Mouse (Mus musculus) heart, embryonic 13.5 days (tissue): ENCODE measurements around the gene Cbwd1. TPM values are rescaled to one million over a fixed set of nuclear protein-coding genes. Genes with fewer than 3 reads are reported as not detected.
A peak's percentile ranks its signal among the peaks of the same experiment; 100 is the strongest.

Experiments used
- ATAC-seq: fragments of 200-750 bp; cut with Nextera tagmentation; 2 replicates; pipeline ENCODE4 v1.8.0; 2017; ENCODE audit warnings: moderate TSS enrichment; ENCODE audit not compliant: insufficient number of reproducible peaks, low FRiP score, low TSS enrichment; ENCODE audit errors: extremely low read depth
- H3K27ac ChIP-seq: fragments of 300-500 bp; sonication (generic); replicated peaks from 2 replicates; pipeline ENCODE4 v1.5.1; 2015; ENCODE audit warnings: moderate library complexity, mild to moderate bottlenecking, inconsistent platforms
- H3K27me3 ChIP-seq: fragments of 300-500 bp; sonication (generic); replicated peaks from 2 replicates; pipeline ENCODE4 v1.6.1; 2015; ENCODE audit warnings: mild to moderate bottlenecking, inconsistent platforms
- H3K36me3 ChIP-seq: fragments of 300-500 bp; sonication (generic); 2 replicates; pipeline ENCODE4 v1.6.1; 2015; ENCODE audit warnings: mild to moderate bottlenecking, inconsistent platforms
- H3K4me1 ChIP-seq: fragments of 300-500 bp; sonication (generic); 2 replicates; pipeline ENCODE4 v1.6.1; 2015; ENCODE audit warnings: inconsistent platforms
- H3K4me2 ChIP-seq: fragments of 300-500 bp; sonication (generic); 2 replicates; pipeline ENCODE4 v1.6.1; 2015; ENCODE audit warnings: inconsistent platforms, mild to moderate bottlenecking, moderate library complexity
- H3K4me3 ChIP-seq: fragments of 300-500 bp; sonication (generic); 2 replicates; pipeline ENCODE4 v1.5.1; 2015; ENCODE audit warnings: moderate library complexity, mild to moderate bottlenecking, inconsistent platforms
- H3K9ac ChIP-seq: fragments of 300-500 bp; sonication (generic); 2 replicates; pipeline ENCODE4 v1.6.1; 2015; ENCODE audit warnings: inconsistent platforms, mild to moderate bottlenecking, moderate library complexity
- H3K9me3 ChIP-seq: fragments of 300-500 bp; sonication (generic); 2 replicates; pipeline ENCODE4 v1.6.1; 2016; ENCODE audit warnings: inconsistent platforms
- WGBS: fragments of 180-500 bp; shearing (Covaris S2); methylation state at CpG from one replicate; pipeline ENCODE4 v1.1.7; 2015; ENCODE audit warnings: mixed read lengths; 5-methylcytosine and 5-hydroxymethylcytosine counted together
- polyA plus RNA-seq: library from polyadenylated mRNA; unstranded; fragments of >200 nt; fragmentation: Nextera tagmentation; extraction: Ambion mirVana; gene quantifications from 2 replicates; pipeline ENCODE4 v1.2.1, GENCODE M21; 2015

The Cbwd1 gene
- polyA plus RNA-seq, 1 experiment from 2014 or later, result 14.0 TPM

GRCm38 (mm10) chr19:24972701-24973390, 11.4 kb upstream of the Cbwd1 start:
- Histone ChIP-seq H3K9me3 (no peaks in the 10 kb centered on the region), H3K4me1 (no peaks in the 10 kb centered on the region), H3K4me3 (no peak overlapping the region), H3K27ac (no peak overlapping the region), H3K36me3 (no peaks in the 10 kb centered on the region), H3K4me2 (no peak overlapping the region), H3K9ac (no peak overlapping the region), H3K27me3 (no peaks in the 10 kb centered on the region)
- no peak for ATAC-seq
- 53% methylated on average over 3 of the region's 3 CpGs for WGBS

- WGBS, result 71% methylated on average over 7 of the region's 7 CpGs
- Histone ChIP-seq H3K27me3 (no peaks in the 10 kb centered on the region), H3K4me2 (no peak overlapping the region), H3K9me3 (no peaks in the 10 kb centered on the region), H3K27ac (no peak overlapping the region), H3K4me1 (no peaks in the 10 kb centered on the region), H3K36me3 (no peaks in the 10 kb centered on the region), H3K9ac (no peak overlapping the region), H3K4me3 (no peak overlapping the region)
- no peak for ATAC-seq
Observed at GRCm38 (mm10) chr19:24971307-24971706, 9.9 kb upstream of the Cbwd1 start.

DNA sequence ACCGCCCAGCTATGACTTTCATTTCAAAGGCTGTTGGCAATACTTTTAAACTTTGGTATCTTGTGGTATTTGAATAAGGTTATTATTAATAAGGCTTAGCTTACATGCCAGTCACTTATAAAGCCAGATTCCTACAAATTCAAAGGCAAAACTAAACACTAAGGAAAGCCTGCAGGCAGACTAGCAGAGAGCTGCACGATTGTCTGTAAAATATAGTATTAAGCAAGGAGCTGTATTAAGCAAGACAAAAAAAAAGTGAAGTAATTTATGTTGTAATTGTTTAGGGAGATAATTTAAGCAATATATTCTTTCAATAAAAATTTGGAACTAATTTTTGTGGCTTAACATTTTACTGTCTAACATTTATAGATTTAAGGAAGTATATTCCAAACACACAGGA, 5.5 kb upstream of the Cbwd1 start:
- Histone ChIP-seq H3K27ac (no peak overlapping the region), H3K4me1 (no peaks in the 10 kb centered on the region), H3K4me2 (no peak overlapping the region), H3K9me3 (no peaks in the 10 kb centered on the region), H3K36me3 (no peaks in the 10 kb centered on the region), H3K9ac (no peak overlapping the region), H3K27me3 (no peaks in the 10 kb centered on the region), H3K4me3 (no peak overlapping the region)
- WGBS, result 69% methylated on average over 2 of the region's 2 CpGs
- no peak for ATAC-seq

GRCm38 (mm10) chr19:24966203-24966602, 4.8 kb upstream of the Cbwd1 start:
- ATAC-seq, result no peak
- WGBS, result 73% methylated on average over 2 of the region's 2 CpGs
- H3K4me2 ChIP-seq, result no peak overlapping the region

DNA sequence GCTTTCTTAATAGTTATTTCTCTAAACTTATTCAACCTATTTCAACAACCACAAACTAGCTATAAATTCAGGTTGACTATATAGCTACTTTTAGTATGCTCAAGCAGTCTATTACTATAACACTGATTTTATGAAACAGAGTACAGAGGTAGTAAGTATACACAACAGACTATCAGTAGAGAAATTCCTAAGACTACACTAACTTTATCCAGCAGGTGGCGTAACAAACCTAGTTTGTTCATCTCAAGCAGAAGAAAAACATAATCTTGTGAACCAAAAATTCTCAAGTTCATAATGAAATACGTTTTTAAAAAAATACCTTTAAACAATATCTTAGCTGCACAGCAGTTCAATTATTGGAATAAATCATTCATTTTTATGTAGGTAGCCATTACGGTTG, 2.9 kb downstream of the Cbwd1 start:
- Histone ChIP-seq H3K4me1 (peaks cover 9% of the 10 kb centered on the region), H3K9me3 (no peaks in the 10 kb centered on the region), H3K9ac (no peak overlapping the region), H3K27ac (no peak overlapping the region), H3K4me2 (no peak overlapping the region), H3K36me3 (peaks cover 29% of the 10 kb centered on the region), H3K4me3 (no peak overlapping the region), H3K27me3 (no peaks in the 10 kb centered on the region)
- ATAC-seq, result no peak
- WGBS, result 36% methylated on average over 3 of the region's 3 CpGs

More at GRCm38 (mm10) chr19:24966203-24966602, 4.8 kb upstream of the Cbwd1 start:
- no peaks in the 10 kb centered on the region for H3K27me3 ChIP-seq
- no peak overlapping the region for H3K9ac ChIP-seq
- H3K4me3 ChIP-seq, result no peak overlapping the region
- no peaks in the 10 kb centered on the region for H3K9me3 ChIP-seq
- H3K4me1 ChIP-seq, result no peaks in the 10 kb centered on the region
- no peaks in the 10 kb centered on the region for H3K36me3 ChIP-seq
- no peak overlapping the region for H3K27ac ChIP-seq

GRCm38 (mm10) chr19:24945521-24946262, 15.7 kb downstream of the Cbwd1 start:
- H3K27ac ChIP-seq, result no peak overlapping the region
- no peak overlapping the region for H3K9ac ChIP-seq
- no peak for ATAC-seq
- H3K27me3 ChIP-seq, result no peaks in the 10 kb centered on the region
- no peak overlapping the region for H3K4me2 ChIP-seq
- no peaks in the 10 kb centered on the region for H3K4me1 ChIP-seq
- no peak overlapping the region for H3K4me3 ChIP-seq
- H3K9me3 ChIP-seq, result no peaks in the 10 kb centered on the region
- peaks cover 8% of the 10 kb centered on the region; the same call in 1 of the 2 replicates for H3K36me3 ChIP-seq

- Histone ChIP-seq H3K4me3 (no peak overlapping the region), H3K4me1 (peaks cover 18% of the 10 kb centered on the region; the same call in 1 of the 2 replicates), H3K36me3 (peaks cover 10% of the 10 kb centered on the region; the same call in 1 of the 2 replicates), H3K4me2 (no peak overlapping the region), H3K9me3 (no peaks in the 10 kb centered on the region), H3K27me3 (no peaks in the 10 kb centered on the region), H3K27ac (peak overlapping the region; percentile 42; the same call in 1 of the 2 replicates), H3K9ac (no peak overlapping the region)
- ATAC-seq, result peak; percentile 70
- WGBS, result 44% methylated on average over 1 of the region's 1 CpGs
Observed at GRCm38 (mm10) chr19:24937084-24937483, 24.3 kb downstream of the Cbwd1 start.

GRCm38 (mm10) chr19:24929041-24929440, 32.4 kb downstream of the Cbwd1 start:
- no peak for ATAC-seq
- no peaks in the 10 kb centered on the region for H3K9me3 ChIP-seq
- H3K27me3 ChIP-seq, result no peaks in the 10 kb centered on the region
- no peak overlapping the region for H3K4me3 ChIP-seq
- H3K4me2 ChIP-seq, result no peak overlapping the region
- peaks cover 8% of the 10 kb centered on the region; the same call in 1 of the 2 replicates for H3K36me3 ChIP-seq
- H3K4me1 ChIP-seq, result peaks cover 7% of the 10 kb centered on the region; the same call in 1 of the 2 replicates
- 53% methylated on average over 1 of the region's 1 CpGs for WGBS
- H3K9ac ChIP-seq, result no peak overlapping the region
- H3K27ac ChIP-seq, result no peak overlapping the region

- 92% methylated on average over 5 of the region's 5 CpGs for WGBS
- H3K27me3 ChIP-seq, result no peaks in the 10 kb centered on the region
- peaks cover 32% of the 10 kb centered on the region for H3K36me3 ChIP-seq
- no peak overlapping the region for H3K4me2 ChIP-seq
- no peak for ATAC-seq
- no peaks in the 10 kb centered on the region for H3K4me1 ChIP-seq
- H3K9me3 ChIP-seq, result no peaks in the 10 kb centered on the region
- H3K4me3 ChIP-seq, result no peak overlapping the region
- H3K27ac ChIP-seq, result no peak overlapping the region
- H3K9ac ChIP-seq, result no peak overlapping the region
Observed at GRCm38 (mm10) chr19:24920866-24921265, 40.5 kb downstream of the Cbwd1 start.

- no peak overlapping the region for H3K4me2 ChIP-seq
- H3K9me3 ChIP-seq, result no peaks in the 10 kb centered on the region
Observed at GRCm38 (mm10) chr19:24908385-24909155, 52.8 kb downstream of the Cbwd1 start.

GRCm38 (mm10) chr19:24907655-24908054, 53.8 kb downstream of the Cbwd1 start:
- no peaks in the 10 kb centered on the region for H3K36me3 ChIP-seq
- peaks cover 36% of the 10 kb centered on the region for H3K27me3 ChIP-seq
- H3K9me3 ChIP-seq, result no peaks in the 10 kb centered on the region
- H3K9ac ChIP-seq, result no peak overlapping the region
- ATAC-seq, result no peak
- H3K4me1 ChIP-seq, result no peaks in the 10 kb centered on the region
- no peak overlapping the region for H3K4me3 ChIP-seq
- 75% methylated on average over 6 of the region's 6 CpGs for WGBS
- no peak overlapping the region for H3K4me2 ChIP-seq
- no peak overlapping the region for H3K27ac ChIP-seq

More at GRCm38 (mm10) chr19:24908385-24909155, 52.8 kb downstream of the Cbwd1 start:
- ATAC-seq, result no peak
- Histone ChIP-seq H3K36me3 (no peaks in the 10 kb centered on the region), H3K27me3 (peaks cover 27% of the 10 kb centered on the region), H3K9ac (no peak overlapping the region), H3K4me3 (no peak overlapping the region), H3K4me1 (no peaks in the 10 kb centered on the region), H3K27ac (no peak overlapping the region)
- 76% methylated on average over 3 of the region's 3 CpGs for WGBS
